Mouse (Mus musculus) MEL (cell line): Measurements from ENCODE around the gene Colca2.

Source experiments
- CTCF ChIP-seq, 3 experiments: IDR thresholded peaks in 2 of 3; conservative IDR thresholded peaks in 1 of 3; 2 replicates each; pipeline ENCODE4 v1.5.1; 2011 to 2012; ENCODE audit warnings: low read length in 3 of 3, low read depth in 2 of 3, mild to moderate bottlenecking in 2 of 3, improper control_type of control experiment in 1 of 3, inconsistent platforms in 1 of 3, mixed read lengths in 1 of 3, moderate library complexity in 1 of 3; ENCODE audit not compliant: control insufficient read depth in 1 of 3, insufficient read depth in 1 of 3, poor library complexity in 1 of 3, severe bottlenecking in 1 of 3
- EP300 ChIP-seq, 2 experiments: IDR thresholded peaks; 2 replicates each; pipeline ENCODE4 v1.6.1; 2011; ENCODE audit warnings: improper control_type of control experiment in 2 of 2, low read length in 2 of 2, low read depth in 1 of 2, mild to moderate bottlenecking in 1 of 2
- MEF2A ChIP-seq: IDR thresholded peaks from 2 replicates; pipeline ENCODE4 v1.6.1; 2014; ENCODE audit warnings: low read depth, mild to moderate bottlenecking, inconsistent platforms, low read length, improper control_type of control experiment; ENCODE audit not compliant: poor library complexity, insufficient replicate concordance, severe bottlenecking; ENCODE audit errors: extremely low read depth
- ZMIZ1 ChIP-seq: IDR thresholded peaks from 2 replicates; pipeline ENCODE4 v1.6.1; 2012; ENCODE audit warnings: low read depth, mild to moderate bottlenecking, inconsistent platforms, low read length, improper control_type of control experiment, moderate library complexity

- no peak for TF ChIP-seq CTCF (IDR thresholded peaks at IDR 0.05 in 2 of 3, conservative IDR thresholded peaks at IDR 0.05 in 1 of 3; ENCODE audit: control insufficient read depth in 1 of 3, insufficient read depth in 1 of 3, low read depth in 2 of 3, low read length in 3 of 3, poor library complexity in 1 of 3, severe bottlenecking in 1 of 3)
- TF ChIP-seq MEF2A, result no peak
- TF ChIP-seq EP300 (IDR thresholded peaks at IDR 0.05; ENCODE audit: low read depth in 1 of 2, low read length in 2 of 2), result no peak
- no peak for TF ChIP-seq ZMIZ1
Measured at GRCm38 (mm10) chr9:51303980-51304379, 25.6 kb upstream of the Colca2 start.
